Mouse (Mus musculus) subcutaneous adipose tissue, adult 2 months (tissue): ENCODE measurements around the gene Riox1. TPM values are rescaled to one million over a fixed set of nuclear protein-coding genes. Genes with fewer than 3 reads are reported as not detected.

ENCODE experiments used
- polyA plus RNA-seq: library from polyadenylated mRNA; depleted of rRNA; stranded (reverse); fragments of >200 nt; gene quantifications from 2 replicates; pipeline ENCODE4 v1.2.3, GENCODE M21; 2012; ENCODE audit warnings: low replicate concordance; rRNA removed

Riox1 gene
- polyA plus RNA-seq: 3.5 and 13.8 TPM in 2 replicates

GRCm38 (mm10) chr12:83950493-83950839, at the start of gene Riox1:
Gene Riox1 (plus strand): TSS chr12:83950608.

GRCm38 (mm10) chr12:83921535-83922381, 28.6 kb upstream of the Riox1 start, which contains the start of gene Numb:
Gene Numb (minus strand): TSS chr12:83921934.

DNA sequence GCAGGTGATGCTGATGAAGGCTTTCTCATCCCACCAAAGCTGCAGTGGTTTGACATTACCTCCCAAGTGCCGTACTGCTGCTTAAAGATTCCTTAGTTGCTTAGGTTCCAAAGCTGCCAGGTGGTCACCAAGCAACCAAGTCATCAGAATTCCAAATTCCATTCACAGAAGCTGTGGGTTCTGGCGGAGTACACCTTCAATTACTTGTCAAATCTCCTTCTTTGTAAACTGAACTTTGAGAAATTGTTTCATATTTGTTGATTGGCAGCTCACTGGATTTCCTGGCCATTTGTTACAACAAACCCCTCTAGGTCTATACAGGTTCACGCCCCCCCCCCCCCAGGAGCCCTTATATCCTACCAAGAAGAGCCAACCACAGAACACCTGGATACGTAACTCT, 34.3 kb downstream of the Riox1 start, which contains the start of gene Heatr4:
Heatr4 (minus strand) TSS at position 101 of the 400 bp plus-strand sequence.

DNA sequence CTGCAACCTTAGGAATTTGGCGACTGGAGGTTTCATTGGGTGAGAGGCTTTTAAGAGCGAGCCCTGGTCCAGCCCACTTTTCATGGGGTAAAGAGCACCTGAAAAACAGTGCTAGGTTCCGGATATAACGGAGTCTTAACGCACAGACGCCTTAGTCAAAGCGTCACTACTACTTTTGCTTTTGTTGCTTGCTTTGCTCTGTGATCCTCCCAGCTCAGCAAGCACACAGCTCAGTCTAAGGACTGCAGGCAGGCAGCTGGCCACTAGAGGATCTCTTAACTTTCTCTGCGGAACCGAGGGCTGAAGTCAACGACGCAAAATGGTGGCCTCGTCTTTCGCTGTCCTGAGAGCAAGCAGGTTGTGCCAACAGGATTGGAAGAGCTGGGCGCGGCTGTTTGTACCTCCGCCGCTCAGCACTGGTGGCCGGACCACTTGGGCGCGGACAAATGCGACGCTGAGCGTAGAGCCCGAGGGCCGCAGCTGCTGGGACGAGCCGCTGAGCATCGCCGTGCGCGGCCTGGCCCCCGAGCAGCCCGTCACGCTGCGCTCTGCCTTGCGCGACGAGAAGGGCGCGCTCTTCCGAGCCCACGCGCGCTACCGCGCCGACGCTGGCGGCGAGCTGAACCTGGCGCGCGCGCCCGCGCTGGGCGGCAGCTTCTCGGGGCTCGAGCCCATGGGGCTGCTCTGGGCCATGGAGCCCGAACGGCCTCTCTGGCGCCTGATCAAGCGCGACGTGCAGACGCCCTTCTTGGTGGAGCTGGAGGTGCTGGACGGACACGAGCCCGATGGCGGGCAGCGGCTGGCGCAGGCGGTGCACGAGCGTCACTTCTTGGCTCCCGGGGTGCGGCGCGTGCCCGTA, 37.4 kb downstream of the Riox1 start, which contains the start of gene Acot2:
Acot2 (plus strand) TSS at position 279 of the 859 bp plus-strand sequence.

Other genes starting within 250 kb of the Riox1 start
- gene Papln, start 187.0 kb upstream of the Riox1 start, polyA plus RNA-seq: 10.0 and 10.4 TPM in 2 replicates
- 53.2 and 55.1 TPM in 2 replicates for gene Numb, start 28.7 kb upstream of the Riox1 start, polyA plus RNA-seq
- gene Heatr4, start 34.2 kb downstream of the Riox1 start, polyA plus RNA-seq: not detected in 2 replicates
- gene Acot2, start 37.3 kb downstream of the Riox1 start, polyA plus RNA-seq: 20.8 and 22.5 TPM in 2 replicates
- gene Acot1, start 58.9 kb downstream of the Riox1 start, polyA plus RNA-seq: 0.85 and 18.0 TPM in 2 replicates
- gene Acot4, start 87.8 kb downstream of the Riox1 start, polyA plus RNA-seq: 1.8 and 3.2 TPM in 2 replicates
- gene Gm49366, start 88.3 kb downstream of the Riox1 start, polyA plus RNA-seq: not detected in 2 replicates
- gene Acot3, start 101.5 kb downstream of the Riox1 start, polyA plus RNA-seq: not detected in 2 replicates
- 0.08 TPM in 1 of 2 replicates, not detected in the other for gene Acot5, start 118.7 kb downstream of the Riox1 start, polyA plus RNA-seq
- gene Acot6, start 150.0 kb downstream of the Riox1 start, polyA plus RNA-seq: 2.9 and 6.7 TPM in 2 replicates
- gene Dnal1, start 163.8 kb downstream of the Riox1 start, polyA plus RNA-seq: 2.8 and 6.8 TPM in 2 replicates
- gene Pnma1, start 197.9 kb downstream of the Riox1 start, polyA plus RNA-seq: 0.11 and 0.12 TPM in 2 replicates